Mouse (Mus musculus) lung, postnatal 0 days (tissue): ENCODE results near the gene Ddx23.

Experiments used
- CTCF ChIP-seq: IDR thresholded peaks from 2 replicates; pipeline ENCODE4 v1.5.1; 2016; ENCODE audit warnings: antibody characterized with exemption, mild to moderate bottlenecking
- EP300 ChIP-seq: IDR thresholded peaks from 2 replicates; pipeline ENCODE4 v1.6.1; 2016; ENCODE audit warnings: antibody characterized with exemption, mild to moderate bottlenecking, control low read depth

- TF ChIP-seq CTCF: no peak
- TF ChIP-seq EP300: no peak
Observed at GRCm38 (mm10) chr15:98681633-98682032, 18.9 kb upstream of the Ddx23 start.
